Mouse (Mus musculus) ES-E14 (cell line): ENCODE measurements around the gene Lrrc8d. TPM values are rescaled to one million over a fixed set of nuclear protein-coding genes. Genes with fewer than 3 reads are reported as not detected.

Experiments
- DNase-seq: peaks from one replicate; pipeline ENCODE4 v3.0.0-alpha.2; 2013; ENCODE audit warnings: low read depth, low spot score
- H3K27ac ChIP-seq: 2 replicates; pipeline ENCODE4 v1.5.1; 2012; ENCODE audit warnings: low read depth, mild to moderate bottlenecking, low read length, moderate library complexity, mixed read lengths; ENCODE audit not compliant: poor library complexity, insufficient read depth, severe bottlenecking
- H3K36me3 ChIP-seq: 2 replicates; pipeline ENCODE4 v1.6.1; 2012; ENCODE audit warnings: mild to moderate bottlenecking, low read length, moderate library complexity, mixed read lengths; ENCODE audit not compliant: control insufficient read depth, poor library complexity, insufficient read depth, severe bottlenecking
- H3K4me1 ChIP-seq, 2 experiments: fragments of 150-350 bp in 1 of 2; sonication (generic) in 1 of 2; 2 replicates each; pipeline ENCODE4 v1.6.1; 2012; ENCODE audit warnings: low read length in 2 of 2, mild to moderate bottlenecking in 1 of 2, mixed read lengths in 1 of 2; ENCODE audit not compliant: control insufficient read depth in 2 of 2, insufficient read depth in 2 of 2, poor library complexity in 1 of 2
- H3K4me3 ChIP-seq, 2 experiments: fragments of 150-350 bp in 1 of 2; sonication (generic) in 1 of 2; 2 replicates each; pipeline ENCODE4 v1.5.1; 2012; ENCODE audit warnings: low read length in 2 of 2, low read depth in 1 of 2, mild to moderate bottlenecking in 1 of 2, mixed read lengths in 1 of 2; ENCODE audit not compliant: insufficient read depth in 1 of 2, poor library complexity in 1 of 2, severe bottlenecking in 1 of 2
- H3K9ac ChIP-seq: 2 replicates; pipeline ENCODE4 v1.6.1; 2012; ENCODE audit warnings: low read depth, mild to moderate bottlenecking, low read length, mixed read lengths; ENCODE audit not compliant: poor library complexity, insufficient read depth, severe bottlenecking
- H3K9me3 ChIP-seq: fragments of 150-350 bp; sonication (generic); 2 replicates; pipeline ENCODE4 v1.6.1; 2012; ENCODE audit warnings: low read depth, mild to moderate bottlenecking, low read length; ENCODE audit not compliant: control insufficient read depth, insufficient read depth
- CHD2 ChIP-seq: IDR thresholded peaks from 2 replicates; pipeline ENCODE4 v1.6.1; 2014; ENCODE audit warnings: mild to moderate bottlenecking, low read depth, low read length, inconsistent platforms
- HCFC1 ChIP-seq: IDR thresholded peaks from 2 replicates; pipeline ENCODE4 v1.6.1; 2012; ENCODE audit warnings: low read length, inconsistent platforms, borderline replicate concordance; ENCODE audit not compliant: insufficient read depth
- MAFK ChIP-seq: IDR thresholded peaks from 2 replicates; pipeline ENCODE4 v1.6.1; 2014; ENCODE audit warnings: mild to moderate bottlenecking, low read depth, low read length, inconsistent platforms; ENCODE audit not compliant: insufficient read depth
- ZC3H11A ChIP-seq: IDR thresholded peaks from 2 replicates; pipeline ENCODE4 v1.6.1; 2012; ENCODE audit warnings: low read depth, mild to moderate bottlenecking, inconsistent platforms, low read length, borderline replicate concordance
- ZNF384 ChIP-seq: IDR thresholded peaks from 2 replicates; pipeline ENCODE4 v1.6.1; 2012; ENCODE audit warnings: low read depth, low read length, inconsistent platforms
- in situ Hi-C, 2 experiments: fragments of 600-800 bp; cut with MboI; formaldehyde crosslinking; loops; one replicate each; pipeline ENCODE4 v1.15.1; 2025; ENCODE audit warnings: low sequenced_read_pairs in 2 of 2, inconsistent platforms in 1 of 2; ENCODE audit not compliant: unreplicated experiment in 2 of 2
- total RNA-seq: library from RNA; depleted of rRNA; stranded (reverse); fragments of 300-350 nt; gene quantifications from 2 replicates; pipeline ENCODE4 v1.2.3, GENCODE M21; 2012

Lrrc8d gene
- total RNA-seq, 1 experiment: 23.2 TPM

DNA sequence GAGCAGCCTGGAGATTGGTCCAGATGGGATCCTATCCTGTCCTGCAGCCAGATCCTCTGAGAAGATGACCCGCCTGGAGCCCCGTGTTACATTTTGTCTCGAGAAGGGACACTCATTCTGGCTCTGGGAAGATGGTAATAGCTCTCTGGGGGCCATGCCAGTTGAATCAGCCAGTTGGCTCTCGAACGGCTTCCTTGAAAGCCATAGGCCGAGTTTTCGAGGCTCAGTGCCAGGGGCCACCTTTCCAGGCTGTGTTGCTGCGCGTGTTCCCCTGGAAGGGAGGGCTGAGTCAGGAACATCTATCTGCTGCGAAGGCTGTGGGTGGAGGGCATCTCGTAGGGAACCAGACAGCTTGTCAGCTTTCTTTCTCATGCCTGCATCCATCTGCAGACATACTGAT, 23.0 kb downstream of the Lrrc8d start:
- Histone ChIP-seq H3K4me3 (no peak overlapping the region), H3K9ac (no peak overlapping the region), H3K9me3 (peaks cover 53% of the 10 kb centered on the region), H3K36me3 (peaks cover 49% of the 10 kb centered on the region), H3K4me1 (no peaks in the 10 kb centered on the region), H3K27ac (no peak overlapping the region)
- DNase-seq: no peak
- TF ChIP-seq MAFK: no peak
- TF ChIP-seq ZC3H11A: no peak
- no peak for TF ChIP-seq ZNF384
- in situ Hi-C loops: no loop called here

DNA sequence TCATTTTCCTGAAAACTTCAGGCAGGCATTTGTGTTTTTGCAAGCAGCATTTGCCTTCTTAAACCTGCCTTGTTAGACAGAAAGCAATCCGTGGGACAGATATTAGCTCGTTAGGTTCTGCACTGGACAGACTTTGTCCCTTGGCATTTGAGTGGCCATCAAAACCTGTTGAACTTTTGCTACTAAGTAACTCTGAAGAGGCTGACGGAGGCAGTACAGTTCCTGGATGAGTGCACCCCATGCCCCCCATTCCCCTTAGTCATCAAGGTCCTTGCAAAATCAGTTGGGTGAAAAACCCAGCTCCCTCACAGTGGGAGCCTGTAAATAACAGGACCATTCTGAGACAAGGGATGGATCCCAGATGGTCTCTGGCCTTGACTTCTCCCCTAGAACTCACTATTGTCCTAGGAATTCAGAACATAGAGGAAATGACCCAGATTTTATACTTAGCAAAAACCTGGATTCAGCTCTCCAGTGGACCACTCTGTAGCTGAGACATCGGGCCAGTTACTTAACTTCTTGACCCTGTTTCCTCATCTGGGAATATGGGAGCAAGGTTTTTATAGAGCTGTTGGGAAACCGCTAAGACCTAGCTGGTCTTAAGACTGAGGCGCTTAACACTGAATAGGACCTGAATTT, 30.5 kb downstream of the Lrrc8d start:
- no peak for DNase-seq
- peaks cover 43% of the 10 kb centered on the region for H3K36me3 ChIP-seq
- no peak overlapping the region for H3K27ac ChIP-seq
- in situ Hi-C loops: no loop called here
- no peak overlapping the region for H3K4me3 ChIP-seq
- TF ChIP-seq ZC3H11A: no peak
- no peak for TF ChIP-seq HCFC1
- TF ChIP-seq CHD2: no peak
- no peak for TF ChIP-seq MAFK
- no peak for TF ChIP-seq ZNF384
- no peaks in the 10 kb centered on the region; a peak in 1 of 4 replicates for H3K4me1 ChIP-seq
- no peak overlapping the region for H3K9ac ChIP-seq
- peaks cover 16% of the 10 kb centered on the region for H3K9me3 ChIP-seq

DNA sequence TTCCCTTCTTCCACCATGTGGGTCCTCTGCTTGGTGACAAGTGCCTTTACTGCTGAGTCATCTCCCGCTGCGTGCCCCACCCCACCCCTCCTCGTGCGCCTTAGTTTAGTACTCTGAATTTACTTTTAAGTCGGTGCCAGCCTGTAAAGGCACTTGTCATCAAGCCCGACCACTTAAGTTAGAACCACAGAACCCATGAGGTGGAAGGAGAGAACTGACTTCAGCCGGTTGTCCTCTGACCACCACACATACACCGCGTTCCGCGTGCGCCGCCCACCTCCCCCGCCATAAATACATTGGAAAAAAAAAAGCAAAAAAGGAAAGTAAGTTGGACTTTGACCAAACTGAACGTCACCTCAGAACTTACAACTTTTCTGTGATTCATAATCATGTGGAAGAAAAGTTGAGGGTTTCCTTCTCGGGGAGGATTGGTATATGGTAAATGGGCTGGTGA, 31.4 kb downstream of the Lrrc8d start:
- no peak for DNase-seq
- Histone ChIP-seq H3K4me3 (no peak overlapping the region), H3K9me3 (peaks cover 16% of the 10 kb centered on the region), H3K27ac (no peak overlapping the region), H3K4me1 (no peaks in the 10 kb centered on the region; a peak in 1 of 4 replicates), H3K36me3 (peaks cover 46% of the 10 kb centered on the region), H3K9ac (no peak overlapping the region)
- TF ChIP-seq MAFK: 0 out of 2 replicates have a peak, but pooled peaks have one; percentile 34
- no peak for TF ChIP-seq HCFC1
- in situ Hi-C loops: no loop called here

DNA sequence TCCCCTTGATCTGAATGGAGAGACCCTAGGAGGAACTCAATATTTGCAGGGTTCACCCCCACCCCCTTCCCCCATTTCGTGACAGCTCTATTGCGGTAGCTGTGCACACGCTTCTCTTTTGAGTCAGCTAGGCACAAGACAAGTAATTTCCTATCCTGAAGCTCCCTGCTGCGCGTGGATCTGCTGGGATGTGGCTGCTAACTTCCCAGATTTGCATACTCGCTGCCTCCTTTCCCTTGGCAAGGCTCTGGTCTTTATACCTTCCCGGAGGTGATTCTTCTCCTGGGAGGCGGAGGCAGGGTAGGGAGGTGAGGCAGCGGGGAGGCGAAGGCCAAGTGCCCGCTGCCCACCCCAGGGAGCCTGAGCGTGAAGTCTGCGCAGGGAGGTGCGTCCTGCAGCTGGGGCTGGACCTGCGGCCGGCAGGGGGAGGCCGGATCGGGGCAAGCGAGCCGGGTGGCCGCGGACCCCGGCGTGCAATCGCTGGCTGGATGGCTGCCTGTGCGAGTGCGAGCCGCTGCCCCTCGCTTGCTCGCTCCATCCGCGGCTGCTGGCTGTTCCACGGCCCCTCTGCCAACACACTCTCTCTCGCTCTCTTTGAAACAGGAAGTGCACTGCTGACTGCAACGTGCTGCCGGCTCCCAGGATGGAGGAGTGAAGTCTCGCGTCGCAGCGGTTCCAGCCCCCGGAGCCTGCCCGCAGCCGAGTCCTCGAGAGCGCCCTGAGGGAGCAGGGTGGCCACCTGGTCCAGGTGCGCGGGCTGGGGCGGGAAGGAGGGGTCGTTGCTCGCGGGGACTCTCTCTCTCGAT, 32.1 kb downstream of the Lrrc8d start:
- Histone ChIP-seq H3K4me1 (no peaks in the 10 kb centered on the region; a peak in 1 of 4 replicates), H3K9me3 (peaks cover 16% of the 10 kb centered on the region), H3K27ac (no peak overlapping the region), H3K9ac (peak overlapping the region; percentile 52), H3K36me3 (peaks cover 48% of the 10 kb centered on the region), H3K4me3 (peak overlapping the region; percentile 44 to 49; a peak in 3 of 4 replicates)
- DNase-seq: no peak
- in situ Hi-C loops: no loop called here
- TF ChIP-seq ZNF384: no peak
- TF ChIP-seq HCFC1: peak; percentile 43; the same call in 1 of the 2 replicates

DNA sequence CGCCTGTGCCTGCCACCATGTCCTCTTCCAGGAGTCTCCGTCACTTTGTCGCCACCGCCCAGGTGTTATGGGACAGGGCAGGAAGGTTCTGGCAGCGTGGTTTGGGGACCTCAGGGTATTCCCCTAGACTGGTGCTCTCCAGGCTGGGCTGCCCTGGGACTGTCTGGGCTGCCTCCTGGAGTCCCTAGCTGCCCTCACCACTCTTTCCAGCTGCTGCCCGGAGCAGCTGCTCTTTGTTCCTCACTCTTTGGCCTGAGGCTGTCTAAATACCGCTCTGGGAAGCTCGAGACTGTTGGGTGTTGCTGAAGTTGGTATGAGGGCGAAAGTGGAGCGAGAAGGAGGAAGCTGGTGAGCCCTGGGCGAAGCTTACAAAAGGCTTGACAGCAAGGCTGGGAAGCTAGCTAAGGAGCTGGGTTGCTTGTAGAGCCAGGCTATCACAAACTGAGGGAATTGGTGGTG, 32.7 kb downstream of the Lrrc8d start:
- peaks cover 48% of the 10 kb centered on the region for H3K36me3 ChIP-seq
- no peak for DNase-seq

More for the DNA sequence above, 32.7 kb downstream of the Lrrc8d start:
- TF ChIP-seq HCFC1: 0 out of 2 replicates have a peak, but pooled peaks have one; percentile 4
- TF ChIP-seq MAFK: no peak
- in situ Hi-C loops: no loop called here
- Histone ChIP-seq H3K27ac (no peak overlapping the region), H3K9me3 (peaks cover 16% of the 10 kb centered on the region), H3K4me1 (no peaks in the 10 kb centered on the region; a peak in 1 of 4 replicates), H3K9ac (peak overlapping the region; percentile 52), H3K4me3 (peak overlapping the region; percentile 44 to 49; a peak in 3 of 4 replicates)
